In the genomic region with DNA sequence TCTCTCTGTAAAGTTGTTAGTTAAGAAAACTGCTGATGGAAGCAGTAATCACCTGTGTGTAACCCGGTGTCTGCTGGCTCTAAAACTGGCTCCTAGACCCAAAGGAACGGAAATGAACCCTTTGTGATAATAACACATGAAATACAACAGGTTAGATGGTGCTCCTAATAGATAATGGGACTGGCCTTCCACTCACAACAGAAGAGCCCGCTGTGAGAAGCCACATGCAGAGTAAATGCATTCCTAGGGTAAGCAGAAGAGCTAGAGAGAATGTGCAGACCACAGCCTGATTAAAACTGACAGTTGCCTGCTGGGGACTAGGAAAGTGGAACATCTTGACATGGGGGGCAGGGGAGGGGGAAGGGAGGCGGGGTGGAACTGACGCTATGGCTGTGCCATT, we compare ENCODE assay signal across 20 mouse cellular contexts. TPM values are rescaled to one million over a fixed set of nuclear protein-coding genes. Genes with fewer than 3 reads are reported as not detected.
A peak's percentile ranks its signal among the peaks of the same experiment; 100 is the strongest.
DNase-seq lines count a peak whose midpoint lies in the region; ATAC-seq and TF ChIP-seq lines count a peak whose summit lies in the region.
"Had no signal": no experiment of that assay in that cellular context is flagged by ENCODE, and none has a peak within 500 bp of the region (broad histone marks: within the 10 kb centered on the region; RNA-seq: fewer than 3 reads in every experiment).

No protein-coding gene starts in this region.

- peak; percentile 35; the same call in 1 of the 2 replicates for TF ChIP-seq POLR2A in cerebellum, adult 2 months (IDR thresholded peaks at IDR 0.05; ENCODE audit: borderline replicate concordance, insufficient read depth, low read length)

- H3K4me1 ChIP-seq in ES-E14 (ENCODE audit: control insufficient read depth in 2 of 2, insufficient read depth in 2 of 2, low read length in 2 of 2, poor library complexity in 1 of 2): no peaks in the 10 kb centered on the region
- peaks cover 36% of the 10 kb centered on the region for H3K4me1 ChIP-seq in cerebellum, adult 2 months (ENCODE audit: control insufficient read depth, insufficient read depth, low read length)
- H3K4me1 ChIP-seq: forebrain, embryonic 12.5 days; neural tube, embryonic 15.5 days had no signal

- TF ChIP-seq CTCF in cerebellum, adult 2 months (IDR thresholded peaks at IDR 0.05; ENCODE audit: borderline replicate concordance, insufficient read depth, low read depth, low read length): no peak

- ATAC-seq in megakaryocyte progenitor cell, adult 5-6 weeks (replicated peaks; ENCODE audit: poor library complexity): peak; percentile 63

- no peak overlapping the region for H3K4me3 ChIP-seq in ES-E14 (ENCODE audit: insufficient read depth in 1 of 2, low read depth in 1 of 2, low read length in 2 of 2, poor library complexity in 1 of 2, severe bottlenecking in 1 of 2)
- H3K4me3 ChIP-seq in cerebellum, adult 2 months (replicated peaks; ENCODE audit: insufficient read depth, low read depth, low read length): no peak overlapping the region
- H3K4me3 ChIP-seq: forebrain, embryonic 12.5 days; heart, embryonic 13.5 days; midbrain, embryonic 12.5 days; myocyte; neural tube, embryonic 15.5 days had no signal

- no peaks in the 10 kb centered on the region for H3K36me3 ChIP-seq in ES-E14 (ENCODE audit: control insufficient read depth, insufficient read depth, low read length, poor library complexity, severe bottlenecking)
- H3K36me3 ChIP-seq: forebrain, embryonic 12.5 days; G1E; heart, embryonic 13.5 days; midbrain, embryonic 12.5 days; neural tube, embryonic 15.5 days had no signal

- in situ Hi-C loops in ES-E14 (cut with MboI; ENCODE audit: low sequenced_read_pairs in 2 of 2, unreplicated experiment in 2 of 2): no loop called here

- WGBS in cerebellum, adult 2 months: 8% methylated on average over 5 of the region's 5 CpGs

- H3K9me3 ChIP-seq in ES-E14 (ENCODE audit: control insufficient read depth, insufficient read depth, low read depth, low read length): no peaks in the 10 kb centered on the region
- H3K9me3 ChIP-seq: forebrain, embryonic 12.5 days; heart, embryonic 13.5 days; midbrain, embryonic 12.5 days; neural tube, embryonic 15.5 days had no signal

- no peak overlapping the region for H3K9ac ChIP-seq in ES-E14 (ENCODE audit: insufficient read depth, low read depth, low read length, poor library complexity, severe bottlenecking)
- H3K9ac ChIP-seq: forebrain, embryonic 12.5 days; heart, embryonic 13.5 days; midbrain, embryonic 12.5 days; neural tube, embryonic 15.5 days had no signal

- H3K27me3 ChIP-seq in cerebellum, adult 2 months (ENCODE audit: control insufficient read depth, insufficient read depth, low read length): no peaks in the 10 kb centered on the region
- H3K27me3 ChIP-seq: forebrain, embryonic 12.5 days; heart, embryonic 13.5 days; midbrain, embryonic 12.5 days; neural tube, embryonic 15.5 days had no signal

- no peak for DNase-seq in ES-E14 (ENCODE audit: low read depth, low spot score)
- peak; percentile 84 for DNase-seq in Muller cell, postnatal 12 days (ENCODE audit: inconsistent ontology term)
- DNase-seq in cerebellum, adult 2 months: peak; percentile 81 to 95
- no peak for DNase-seq in right cerebral cortex, postnatal 14 days
- no peak for DNase-seq in right cerebral cortex, postnatal 10 days (ENCODE audit: low spot score in 2 of 2)
- DNase-seq in urinary bladder, adult 2 months (ENCODE audit: low spot score): no peak
- DNase-seq: adrenal gland, postnatal 10 days; gastrocnemius, postnatal 25 days; kidney, adult 9 months; kidney, postnatal 36 days; liver; lung, adult 2 months; lung, postnatal 36 days had no signal

- H3K27ac ChIP-seq in ES-E14 (ENCODE audit: insufficient read depth, low read depth, low read length, poor library complexity, severe bottlenecking): no peak overlapping the region
- H3K27ac ChIP-seq in cerebellum, adult 2 months (ENCODE audit: insufficient read depth, low read length): peak overlapping the region; percentile 88; the same call in 1 of the 2 replicates
- H3K27ac ChIP-seq: forebrain, embryonic 12.5 days; heart, embryonic 13.5 days; midbrain, embryonic 12.5 days; neural tube, embryonic 15.5 days had no signal

TF ChIP-seq in ES-E14, 5 proteins besides CTCF, POLR2A, EP300 and RAD21:
- TF ChIP-seq MAFK (IDR thresholded peaks at IDR 0.05; ENCODE audit: insufficient read depth, low read depth, low read length): peak; percentile 42; the same call in 1 of the 2 replicates
- no peak for TF ChIP-seq ZNF384 (IDR thresholded peaks at IDR 0.05; ENCODE audit: low read depth, low read length)
TF ChIP-seq in ES-E14: peak in this region for 1.

RNA-seq across cellular contexts. Expression of a gene that starts 18.7 kb away (rescaled TPM):
- total RNA-seq in ES-E14 (2012; rRNA removed): 0.58 and 0.76 TPM in 2 replicates
- polyA plus RNA-seq in cerebellum, adult 2 months (2012; rRNA removed): 241 and 269 TPM in 2 replicates
- 1.5 and 2.4 TPM in 2 replicates for total RNA-seq in megakaryocyte progenitor cell, adult 5-6 weeks (2015)
- total RNA-seq in megakaryocyte progenitor cell, adult 5-6 weeks (2017): 1.00 and 1.8 TPM in 2 replicates
- polyA plus RNA-seq in urinary bladder, adult 2 months (2012; rRNA removed): 6.0 and 9.8 TPM in 2 replicates
- polyA plus RNA-seq: G1E had no signal

Comparison
In these comparisons a context has a peak if more than half of its experiments do, and no peak if none do; other contexts are left out.
1. DNase-seq: peak in Muller cell, postnatal 12 days (single experiment) and cerebellum, adult 2 months (2 of 2); none in ES-E14 (single experiment), right cerebral cortex, postnatal 14 days (single experiment), right cerebral cortex, postnatal 10 days (0 of 2) and urinary bladder, adult 2 months (single experiment).